Mouse (Mus musculus): ENCODE data around the gene Zcchc7. TPM values are rescaled to one million over a fixed set of nuclear protein-coding genes. Genes with fewer than 3 reads are reported as not detected.
"Not testable (repeated sequence)": the region's sequence is repeated elsewhere in the genome, so short reads cannot be mapped to it uniquely, and the experiment has no call there.

Gene Zcchc7
- polyA plus RNA-seq, 1 experiment from 2014 or later = 39.5 TPM

- Histone ChIP-seq H3K27me3 (replicated peaks; ENCODE audit: control insufficient read depth, insufficient read depth, low read length) (no peaks in the 10 kb centered on the region), H3K4me1 (replicated peaks; ENCODE audit: control insufficient read depth, insufficient read depth, low read length) (no peaks in the 10 kb centered on the region), H3K9ac (ENCODE audit: low read depth, low read length) (no peak overlapping the region), H3K4me3 (ENCODE audit: low read depth, low read length) (no peak overlapping the region), H3K9me3 (ENCODE audit: control insufficient read depth) (no peaks in the 10 kb centered on the region), H3K27ac (ENCODE audit: low read depth, low read length) (no peak overlapping the region), H3K4me2 (replicated peaks; ENCODE audit: low read depth) (no peak overlapping the region), H3K36me3 (ENCODE audit: control insufficient read depth, insufficient read depth) (no peaks in the 10 kb centered on the region)
- no peak for TF ChIP-seq CTCF (IDR thresholded peaks at IDR 0.05; ENCODE audit: low read depth)
- no peak for ATAC-seq
- 81% methylated on average over 1 of the region's 1 CpGs for WGBS
These were observed 186.6 kb downstream of the Zcchc7 start for GRCm38 (mm10) chr4:44942237-44942636.

- ATAC-seq = no peak
- WGBS = 56% methylated on average over 6 of the region's 6 CpGs
- H3K4me2 ChIP-seq (replicated peaks; ENCODE audit: low read depth) = no peak overlapping the region
- no peak overlapping the region for H3K27ac ChIP-seq (ENCODE audit: low read depth, low read length)
- no peaks in the 10 kb centered on the region for H3K27me3 ChIP-seq (replicated peaks; ENCODE audit: control insufficient read depth, insufficient read depth, low read length)
- H3K9me3 ChIP-seq (ENCODE audit: control insufficient read depth) = no peaks in the 10 kb centered on the region
- TF ChIP-seq CTCF (IDR thresholded peaks at IDR 0.05; ENCODE audit: low read depth) = no peak
- no peak overlapping the region for H3K9ac ChIP-seq (ENCODE audit: low read depth, low read length)
- no peak overlapping the region for H3K4me3 ChIP-seq (ENCODE audit: low read depth, low read length)
- H3K36me3 ChIP-seq (ENCODE audit: control insufficient read depth, insufficient read depth) = no peaks in the 10 kb centered on the region
- no peaks in the 10 kb centered on the region for H3K4me1 ChIP-seq (replicated peaks; ENCODE audit: control insufficient read depth, insufficient read depth, low read length)
These were observed 187.8 kb downstream of the Zcchc7 start for GRCm38 (mm10) chr4:44943480-44943879.

GRCm38 (mm10) chr4:44944426-44945075 lies 188.9 kb downstream of the Zcchc7 start:
- no peak for ATAC-seq

GRCm38 (mm10) chr4:44946126-44946525 lies 190.4 kb downstream of the Zcchc7 start:
- not testable (repeated sequence) for H3K4me1 ChIP-seq (replicated peaks; ENCODE audit: control insufficient read depth, insufficient read depth, low read length); H3K27me3 ChIP-seq (replicated peaks; ENCODE audit: control insufficient read depth, insufficient read depth, low read length); H3K36me3 ChIP-seq (ENCODE audit: control insufficient read depth, insufficient read depth); H3K4me3 ChIP-seq (ENCODE audit: low read depth, low read length); H3K9ac ChIP-seq (ENCODE audit: low read depth, low read length); H3K9me3 ChIP-seq (ENCODE audit: control insufficient read depth); H3K27ac ChIP-seq (ENCODE audit: low read depth, low read length); ATAC-seq; H3K4me2 ChIP-seq (replicated peaks; ENCODE audit: low read depth)
- WGBS = 92% methylated on average over 2 of the region's 2 CpGs

More at GRCm38 (mm10) chr4:44944426-44945075, 188.9 kb downstream of the Zcchc7 start:
- H3K36me3 ChIP-seq (ENCODE audit: control insufficient read depth, insufficient read depth) = no peaks in the 10 kb centered on the region
- H3K4me3 ChIP-seq (ENCODE audit: low read depth, low read length) = no peak overlapping the region
- no peak overlapping the region for H3K9ac ChIP-seq (ENCODE audit: low read depth, low read length)
- H3K4me1 ChIP-seq (replicated peaks; ENCODE audit: control insufficient read depth, insufficient read depth, low read length) = no peaks in the 10 kb centered on the region
- WGBS = 85% methylated on average over 10 of the region's 10 CpGs
- TF ChIP-seq CTCF (IDR thresholded peaks at IDR 0.05; ENCODE audit: low read depth) = no peak
- H3K4me2 ChIP-seq (replicated peaks; ENCODE audit: low read depth) = no peak overlapping the region
- H3K27ac ChIP-seq (ENCODE audit: low read depth, low read length) = no peak overlapping the region
- no peaks in the 10 kb centered on the region for H3K9me3 ChIP-seq (ENCODE audit: control insufficient read depth)
- H3K27me3 ChIP-seq (replicated peaks; ENCODE audit: control insufficient read depth, insufficient read depth, low read length) = no peaks in the 10 kb centered on the region

- TF ChIP-seq CTCF (IDR thresholded peaks at IDR 0.05; ENCODE audit: low read depth) = no peak
- no peak for ATAC-seq
- no peak overlapping the region for H3K27ac ChIP-seq (ENCODE audit: low read depth, low read length)
- no peak overlapping the region for H3K4me3 ChIP-seq (ENCODE audit: low read depth, low read length)
- no peaks in the 10 kb centered on the region for H3K36me3 ChIP-seq (ENCODE audit: control insufficient read depth, insufficient read depth)
- H3K27me3 ChIP-seq (replicated peaks; ENCODE audit: control insufficient read depth, insufficient read depth, low read length) = no peaks in the 10 kb centered on the region
- no peaks in the 10 kb centered on the region for H3K9me3 ChIP-seq (ENCODE audit: control insufficient read depth)
- WGBS = 72% methylated on average over 5 of the region's 5 CpGs
- no peak overlapping the region for H3K9ac ChIP-seq (ENCODE audit: low read depth, low read length)
- H3K4me1 ChIP-seq (replicated peaks; ENCODE audit: control insufficient read depth, insufficient read depth, low read length) = no peaks in the 10 kb centered on the region
- no peak overlapping the region for H3K4me2 ChIP-seq (replicated peaks; ENCODE audit: low read depth)
These were observed 191.8 kb downstream of the Zcchc7 start for GRCm38 (mm10) chr4:44947464-44947863.

GRCm38 (mm10) chr4:44948314-44948713 lies 192.6 kb downstream of the Zcchc7 start:
- H3K4me2 ChIP-seq (replicated peaks; ENCODE audit: low read depth) = no peak overlapping the region
- H3K27ac ChIP-seq (ENCODE audit: low read depth, low read length) = no peak overlapping the region
- no peaks in the 10 kb centered on the region for H3K36me3 ChIP-seq (ENCODE audit: control insufficient read depth, insufficient read depth)
- WGBS = 79% methylated on average over 1 of the region's 1 CpGs
- no peaks in the 10 kb centered on the region for H3K27me3 ChIP-seq (replicated peaks; ENCODE audit: control insufficient read depth, insufficient read depth, low read length)
- no peaks in the 10 kb centered on the region for H3K4me1 ChIP-seq (replicated peaks; ENCODE audit: control insufficient read depth, insufficient read depth, low read length)
- H3K4me3 ChIP-seq (ENCODE audit: low read depth, low read length) = no peak overlapping the region
- no peak for ATAC-seq
- no peak overlapping the region for H3K9ac ChIP-seq (ENCODE audit: low read depth, low read length)
- H3K9me3 ChIP-seq (ENCODE audit: control insufficient read depth) = no peaks in the 10 kb centered on the region
- no peak for TF ChIP-seq CTCF (IDR thresholded peaks at IDR 0.05; ENCODE audit: low read depth)

- no peak overlapping the region for H3K9ac ChIP-seq (ENCODE audit: low read depth, low read length)
- H3K36me3 ChIP-seq (ENCODE audit: control insufficient read depth, insufficient read depth) = no peaks in the 10 kb centered on the region
- no peak for ATAC-seq
- no peaks in the 10 kb centered on the region for H3K27me3 ChIP-seq (replicated peaks; ENCODE audit: control insufficient read depth, insufficient read depth, low read length)
- no peaks in the 10 kb centered on the region for H3K9me3 ChIP-seq (ENCODE audit: control insufficient read depth)
- WGBS = 70% methylated on average over 9 of the region's 9 CpGs
- no peak overlapping the region for H3K4me2 ChIP-seq (replicated peaks; ENCODE audit: low read depth)
- TF ChIP-seq CTCF (IDR thresholded peaks at IDR 0.05; ENCODE audit: low read depth) = no peak
- H3K4me1 ChIP-seq (replicated peaks; ENCODE audit: control insufficient read depth, insufficient read depth, low read length) = no peaks in the 10 kb centered on the region
- no peak overlapping the region for H3K27ac ChIP-seq (ENCODE audit: low read depth, low read length)
- no peak overlapping the region for H3K4me3 ChIP-seq (ENCODE audit: low read depth, low read length)
These were observed 197.4 kb downstream of the Zcchc7 start for GRCm38 (mm10) chr4:44953041-44953440.
